Comparison of ENCODE assay signal across 22 mouse cellular contexts in the genomic region with DNA sequence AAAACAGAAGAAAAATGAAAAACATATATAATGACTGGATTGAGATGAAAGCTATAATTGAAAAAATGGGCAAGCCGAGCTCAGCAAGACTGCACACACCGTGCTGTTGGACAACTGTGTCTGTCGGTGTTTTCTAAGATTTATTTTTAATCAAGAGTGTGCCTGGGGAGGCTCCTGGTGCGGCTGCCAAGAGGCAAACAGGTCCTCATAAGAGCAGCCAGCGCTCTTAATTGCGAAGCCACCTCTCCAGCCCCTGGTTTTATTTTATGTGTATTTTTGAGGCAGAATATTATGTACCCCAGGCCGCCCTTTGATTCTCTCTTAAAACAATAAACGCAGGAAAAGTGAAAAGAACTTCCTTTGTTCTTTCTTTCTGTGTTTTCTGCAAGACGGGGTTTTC. TPM values are rescaled to one million over a fixed set of nuclear protein-coding genes. Genes with fewer than 3 reads are reported as not detected.
DNase-seq lines count a peak whose midpoint lies in the region; ATAC-seq and TF ChIP-seq lines count a peak whose summit lies in the region.
"Had no signal": no experiment of that assay in that cellular context is flagged by ENCODE, and none has a peak within 500 bp of the region (broad histone marks: within the 10 kb centered on the region; RNA-seq: fewer than 3 reads in every experiment).

No protein-coding gene starts in this region.

- DNase-seq in heart, adult 2 months: no peak
- no peak for DNase-seq in heart, embryonic 10.5 days (ENCODE audit: low spot score)
- DNase-seq in kidney, postnatal 4 days: no peak
- no peak for DNase-seq in limb, embryonic 10.5 days (ENCODE audit: low spot score)
- DNase-seq in left cerebral cortex, postnatal 10 days (ENCODE audit: extremely low spot score in 1 of 2, low spot score in 2 of 2): no peak
- DNase-seq: cerebellum, adult 8-10 months; kidney, adult 11 months; kidney, postnatal 10 days; liver, embryonic 13.5 days; lung, postnatal 14 days; thymus, postnatal 25 days had no signal

- 51% methylated on average over 9 of the region's 9 CpGs for WGBS in heart, adult 2 months
- whole genome bisulfite sequencing in heart, embryonic 10.5 days: 86% methylated on average over 9 of the region's 9 CpGs
- 67% methylated on average over 9 of the region's 9 CpGs for WGBS in kidney, embryonic 15.5 days
- WGBS in limb, embryonic 10.5 days: 78% methylated on average over 9 of the region's 9 CpGs

- H3K4me1 ChIP-seq in heart, adult 2 months (ENCODE audit: control insufficient read depth, insufficient read depth, low read length): peaks cover 19% of the 10 kb centered on the region
- H3K4me1 ChIP-seq in heart, embryonic 10.5 days: peaks cover 28% of the 10 kb centered on the region
- peaks cover 36% of the 10 kb centered on the region for H3K4me1 ChIP-seq in kidney, embryonic 15.5 days
- peaks cover 2% of the 10 kb centered on the region for H3K4me1 ChIP-seq in ES-Bruce4 (ENCODE audit: control insufficient read depth, insufficient read depth, low read length)
- peaks cover 24% of the 10 kb centered on the region for H3K4me1 ChIP-seq in limb, embryonic 10.5 days

- TF ChIP-seq EP300 in heart, adult 2 months (IDR thresholded peaks at IDR 0.05; ENCODE audit: insufficient read depth, low read depth, low read length): no peak
- TF ChIP-seq EP300 in ES-Bruce4 (IDR thresholded peaks at IDR 0.05; ENCODE audit: insufficient read depth, low read depth, low read length): no peak

- ATAC-seq in kidney, embryonic 15.5 days (replicated peaks; ENCODE audit: low FRiP score): no peak
- ATAC-seq: forebrain, embryonic 16.5 days; midbrain, embryonic 16.5 days had no signal

- H3K4me2 ChIP-seq in kidney, embryonic 15.5 days: no peak overlapping the region
- H3K4me2 ChIP-seq: embryonic facial prominence, embryonic 12.5 days; limb, embryonic 13.5 days; liver, embryonic 13.5 days; neural tube, embryonic 15.5 days had no signal

- H3K9ac ChIP-seq in heart, adult 2 months (ENCODE audit: low read depth, low read length): no peak overlapping the region
- no peak overlapping the region for H3K9ac ChIP-seq in kidney, embryonic 15.5 days
- H3K9ac ChIP-seq in ES-Bruce4 (ENCODE audit: low read depth, poor library complexity, severe bottlenecking): peak overlapping the region; percentile 60
- H3K9ac ChIP-seq: embryonic facial prominence, embryonic 12.5 days; liver, embryonic 13.5 days; neural tube, embryonic 15.5 days had no signal

- no peaks in the 10 kb centered on the region for H3K27me3 ChIP-seq in heart, adult 2 months (ENCODE audit: control insufficient read depth, insufficient read depth, low read length)
- no peaks in the 10 kb centered on the region for H3K27me3 ChIP-seq in heart, embryonic 10.5 days (ENCODE audit: insufficient read depth, poor library complexity, severe bottlenecking)
- no peaks in the 10 kb centered on the region for H3K27me3 ChIP-seq in kidney, embryonic 15.5 days
- no peaks in the 10 kb centered on the region for H3K27me3 ChIP-seq in ES-Bruce4 (ENCODE audit: control insufficient read depth, insufficient read depth, low read length, poor library complexity, severe bottlenecking)
- no peaks in the 10 kb centered on the region for H3K27me3 ChIP-seq in limb, embryonic 10.5 days (ENCODE audit: low read depth, poor library complexity, severe bottlenecking)
- H3K27me3 ChIP-seq: CH12.LX; embryonic facial prominence, embryonic 12.5 days; limb, embryonic 13.5 days; liver, embryonic 13.5 days; neural tube, embryonic 15.5 days had no signal

- intact Hi-C loops in heart, adult 2 months (cut with DNase I): no loop called here
- intact Hi-C loops in left cerebral cortex, postnatal 10 days (cut with DNase I): no loop called here

- TF ChIP-seq CTCF in heart, adult 2 months (IDR thresholded peaks at IDR 0.05): no peak
- TF ChIP-seq CTCF in ES-Bruce4 (IDR thresholded peaks at IDR 0.05; ENCODE audit: low read depth, low read length): no peak

- H3K4me3 ChIP-seq in heart, adult 2 months: no peak overlapping the region
- no peak overlapping the region for H3K4me3 ChIP-seq in heart, embryonic 10.5 days
- no peak overlapping the region for H3K4me3 ChIP-seq in kidney, embryonic 15.5 days (replicated peaks)
- no peak overlapping the region for H3K4me3 ChIP-seq in ES-Bruce4 (ENCODE audit: low read depth, low read length)
- H3K4me3 ChIP-seq in limb, embryonic 10.5 days: no peak overlapping the region
- H3K4me3 ChIP-seq: embryonic facial prominence, embryonic 12.5 days; limb, embryonic 13.5 days; liver, embryonic 13.5 days; megakaryocyte, embryonic 14.5 days; neural tube, embryonic 15.5 days had no signal

- H3K27ac ChIP-seq in heart, adult 2 months: peak overlapping the region; percentile 47
- H3K27ac ChIP-seq in heart, embryonic 10.5 days: no peak overlapping the region
- H3K27ac ChIP-seq in kidney, embryonic 15.5 days: peak overlapping the region; percentile 42; the same call in 1 of the 2 replicates
- peak overlapping the region; percentile 95 for H3K27ac ChIP-seq in ES-Bruce4 (ENCODE audit: insufficient read depth, low read length)
- H3K27ac ChIP-seq in limb, embryonic 10.5 days: peak overlapping the region; percentile 63
- H3K27ac ChIP-seq: embryonic facial prominence, embryonic 12.5 days; liver, embryonic 13.5 days; neural tube, embryonic 15.5 days had no signal

- H3K36me3 ChIP-seq in heart, adult 2 months (ENCODE audit: control insufficient read depth, insufficient read depth, low read length): peaks cover 13% of the 10 kb centered on the region
- peaks cover 92% of the 10 kb centered on the region for H3K36me3 ChIP-seq in heart, embryonic 10.5 days
- H3K36me3 ChIP-seq in kidney, embryonic 15.5 days: peaks cover 84% of the 10 kb centered on the region
- peaks cover 20% of the 10 kb centered on the region for H3K36me3 ChIP-seq in ES-Bruce4 (ENCODE audit: control insufficient read depth, insufficient read depth, low read length, poor library complexity, severe bottlenecking)
- H3K36me3 ChIP-seq in limb, embryonic 10.5 days: peaks cover 99% of the 10 kb centered on the region
- H3K36me3 ChIP-seq: neural tube, embryonic 15.5 days had no signal

- no peaks in the 10 kb centered on the region for H3K9me3 ChIP-seq in heart, embryonic 10.5 days
- no peaks in the 10 kb centered on the region for H3K9me3 ChIP-seq in kidney, embryonic 15.5 days (replicated peaks)
- H3K9me3 ChIP-seq in ES-Bruce4 (replicated peaks; ENCODE audit: control insufficient read depth, insufficient read depth, low read length, poor library complexity, severe bottlenecking): no peaks in the 10 kb centered on the region
- no peaks in the 10 kb centered on the region for H3K9me3 ChIP-seq in limb, embryonic 10.5 days (replicated peaks)
- H3K9me3 ChIP-seq: embryonic facial prominence, embryonic 12.5 days; limb, embryonic 13.5 days; liver, embryonic 13.5 days; megakaryocyte, embryonic 14.5 days; neural tube, embryonic 15.5 days had no signal

- TF ChIP-seq POLR2A in heart, adult 2 months (IDR thresholded peaks at IDR 0.05; ENCODE audit: insufficient read depth, low read depth, low read length): no peak
- no peak for TF ChIP-seq POLR2A in ES-Bruce4 (IDR thresholded peaks at IDR 0.05; ENCODE audit: insufficient read depth, low read length)

- H3K79me2 ChIP-seq in heart, adult 2 months (replicated peaks; ENCODE audit: control insufficient read depth, insufficient read depth, low read length): peaks cover 1% of the 10 kb centered on the region; the same call in 1 of the 2 replicates

RNA-seq across cellular contexts. Expression of a gene that starts 10.3 kb away (rescaled TPM):
- total RNA-seq in heart, adult 2 months (2021): 10 to 100 TPM; 57.3 to 62.9 TPM
- 45.3 and 52.7 TPM in 2 replicates for polyA plus RNA-seq in heart, adult 2 months (2012; rRNA removed)
- 16.4 and 16.9 TPM in 2 replicates for polyA plus RNA-seq in heart, embryonic 10.5 days (2016; fragmentation: Nextera tagmentation; extraction: Ambion mirVana)
- polyA plus RNA-seq in kidney, embryonic 15.5 days (2015; fragmentation: Nextera tagmentation; extraction: Ambion mirVana): 18.7 and 23.2 TPM in 2 replicates
- polyA plus RNA-seq in ES-Bruce4 (2011; ENCODE audit: insufficient read depth, insufficient read length, low read depth, missing spikeins): 62.3 and 63.5 TPM in 2 replicates
- 22.7 and 24.2 TPM in 2 replicates for polyA plus RNA-seq in limb, embryonic 10.5 days (2016; fragmentation: Nextera tagmentation; extraction: Ambion mirVana)
- 1 to 10 TPM; 6.7 to 7.7 TPM for total RNA-seq in left cerebral cortex, postnatal 10 days (2021)

RNA-seq across cellular contexts. Expression of a gene that starts 28.1 kb away (rescaled TPM):
- total RNA-seq in heart, adult 2 months (2021): 1 to 10 TPM; 5.1 to 6.8 TPM
- 6.0 and 6.2 TPM in 2 replicates for polyA plus RNA-seq in heart, adult 2 months (2012; rRNA removed)
- 112 and 160 TPM in 2 replicates for polyA plus RNA-seq in heart, embryonic 10.5 days (2016; fragmentation: Nextera tagmentation; extraction: Ambion mirVana)
- polyA plus RNA-seq in kidney, embryonic 15.5 days (2015; fragmentation: Nextera tagmentation; extraction: Ambion mirVana): 126 and 135 TPM in 2 replicates
- 56.6 and 62.5 TPM in 2 replicates for polyA plus RNA-seq in ES-Bruce4 (2011; ENCODE audit: insufficient read depth, insufficient read length, low read depth, missing spikeins)
- polyA plus RNA-seq in limb, embryonic 10.5 days (2016; fragmentation: Nextera tagmentation; extraction: Ambion mirVana): 225 and 232 TPM in 2 replicates
- 1 to 10 TPM; 2.9 to 3.5 TPM for total RNA-seq in left cerebral cortex, postnatal 10 days (2021)

RNA-seq across cellular contexts. Expression of a gene that starts 47.1 kb away (rescaled TPM):
- not detected for total RNA-seq in heart, adult 2 months (2021)
- 0.41 and 2.4 TPM in 2 replicates for polyA plus RNA-seq in heart, adult 2 months (2012; rRNA removed)
- polyA plus RNA-seq in heart, embryonic 10.5 days (2016; fragmentation: Nextera tagmentation; extraction: Ambion mirVana): 2.5 and 5.7 TPM in 2 replicates
- 4.3 and 4.9 TPM in 2 replicates for polyA plus RNA-seq in kidney, embryonic 15.5 days (2015; fragmentation: Nextera tagmentation; extraction: Ambion mirVana)
- not detected in 2 replicates for polyA plus RNA-seq in ES-Bruce4 (2011; ENCODE audit: insufficient read depth, insufficient read length, low read depth, missing spikeins)
- polyA plus RNA-seq in limb, embryonic 10.5 days (2016; fragmentation: Nextera tagmentation; extraction: Ambion mirVana): 1.2 and 1.6 TPM in 2 replicates
- not detected for total RNA-seq in left cerebral cortex, postnatal 10 days (2021)
- total RNA-seq: CH12.LX; common myeloid progenitor, adult 5-6 weeks; left cerebral cortex, adult 8-10 months had no signal
